Mouse (Mus musculus) stomach, embryonic 15.5 days (tissue): ENCODE results near the gene Tchhl1. TPM values are rescaled to one million over a fixed set of nuclear protein-coding genes. Genes with fewer than 3 reads are reported as not detected.
A peak's percentile ranks its signal among the peaks of the same experiment; 100 is the strongest.
"Not testable (repeated sequence)": the region's sequence is repeated elsewhere in the genome, so short reads cannot be mapped to it uniquely, and the experiment has no call there.

Experiments
- ATAC-seq: fragments of 200-750 bp; cut with Nextera tagmentation; 2 replicates; pipeline ENCODE4 v1.8.0; 2017; ENCODE audit warnings: low read depth, moderate number of reproducible peaks, moderate TSS enrichment; ENCODE audit not compliant: insufficient read depth, low FRiP score
- H3K27ac ChIP-seq: fragments of 300-500 bp; sonication (generic); 2 replicates; pipeline ENCODE4 v1.5.1; 2015; ENCODE audit warnings: mild to moderate bottlenecking, inconsistent platforms
- H3K27me3 ChIP-seq: fragments of 300-500 bp; sonication (generic); replicated peaks from 2 replicates; pipeline ENCODE4 v1.6.1; 2015; ENCODE audit warnings: inconsistent platforms
- H3K36me3 ChIP-seq: fragments of 300-500 bp; sonication (generic); 2 replicates; pipeline ENCODE4 v1.6.1; 2015; ENCODE audit warnings: inconsistent platforms
- H3K4me1 ChIP-seq: fragments of 300-500 bp; sonication (generic); 2 replicates; pipeline ENCODE4 v1.6.1; 2015; ENCODE audit warnings: inconsistent platforms
- H3K4me2 ChIP-seq: fragments of 300-500 bp; sonication (generic); 2 replicates; pipeline ENCODE4 v1.6.1; 2015; ENCODE audit warnings: mild to moderate bottlenecking, inconsistent platforms
- H3K4me3 ChIP-seq: fragments of 300-500 bp; sonication (generic); replicated peaks from 2 replicates; pipeline ENCODE4 v1.5.1; 2015; ENCODE audit warnings: inconsistent platforms
- H3K9ac ChIP-seq: fragments of 300-500 bp; sonication (generic); 2 replicates; pipeline ENCODE4 v1.6.1; 2015; ENCODE audit warnings: inconsistent platforms
- H3K9me3 ChIP-seq: fragments of 300-500 bp; sonication (generic); 2 replicates; pipeline ENCODE4 v1.6.1; 2016; ENCODE audit warnings: inconsistent platforms
- WGBS: fragments of 180-500 bp; shearing (Covaris S2); methylation state at CpG from one replicate; pipeline ENCODE4 v1.1.7; 2015; 5-methylcytosine and 5-hydroxymethylcytosine counted together
- polyA plus RNA-seq: library from polyadenylated mRNA; unstranded; fragments of >200 nt; fragmentation: Nextera tagmentation; extraction: Ambion mirVana; gene quantifications from 2 replicates; pipeline ENCODE4 v1.2.1, GENCODE M21; 2015

Tchhl1 gene
- not detected in 2 replicates for polyA plus RNA-seq

- H3K27ac ChIP-seq: no peak within 1 kb of the TSS
- no peak within 1 kb of the TSS for H3K9ac ChIP-seq
- H3K9me3 ChIP-seq: no peaks in the 10 kb centered on the region
- H3K27me3 ChIP-seq: no peaks in the 10 kb centered on the region
- H3K4me1 ChIP-seq: no peaks in the 10 kb centered on the region
- no peak within 1 kb of the TSS for H3K4me3 ChIP-seq
- H3K4me2 ChIP-seq: no peak within 1 kb of the TSS
- WGBS: 58% methylated on average over 5 of the region's 5 CpGs
- H3K36me3 ChIP-seq: no peaks in the 10 kb centered on the region
- ATAC-seq: no peak
Observed at GRCm38 (mm10) chr3:93468561-93468960, at the start of gene Tchhl1. Tchhl1 (plus strand) TSS chr3:93468754.

GRCm38 (mm10) chr3:93431673-93432072 is 36.9 kb upstream of the Tchhl1 start:
- 69% methylated on average over 3 of the region's 3 CpGs for WGBS
- H3K4me1 ChIP-seq: no peaks in the 10 kb centered on the region
- no peaks in the 10 kb centered on the region for H3K36me3 ChIP-seq
- H3K4me2 ChIP-seq: no peak overlapping the region
- no peak overlapping the region for H3K27ac ChIP-seq
- H3K9ac ChIP-seq: no peak overlapping the region
- H3K27me3 ChIP-seq: no peaks in the 10 kb centered on the region
- H3K9me3 ChIP-seq: no peaks in the 10 kb centered on the region
- no peak for ATAC-seq
- no peak overlapping the region for H3K4me3 ChIP-seq

GRCm38 (mm10) chr3:93442030-93442429 is 26.5 kb upstream of the Tchhl1 start, which contains the start of gene Tchh:
Tchh (plus strand) TSS chr3:93442330.
- 85% methylated on average over 1 of the region's 1 CpGs for WGBS
- H3K4me2 ChIP-seq: peak within 1 kb of the TSS; percentile 97
- H3K36me3 ChIP-seq: no peaks in the 10 kb centered on the region
- peak within 1 kb of the TSS; percentile 58; the same call in 1 of the 2 replicates for H3K4me3 ChIP-seq
- H3K4me1 ChIP-seq: peaks cover 19% of the 10 kb centered on the region
- H3K27ac ChIP-seq: no peak within 1 kb of the TSS
- no peak for ATAC-seq
- H3K9ac ChIP-seq: no peak within 1 kb of the TSS
- H3K9me3 ChIP-seq: no peaks in the 10 kb centered on the region
- peaks cover 12% of the 10 kb centered on the region; the same call in 1 of the 2 replicates for H3K27me3 ChIP-seq

- peaks cover 12% of the 10 kb centered on the region; the same call in 1 of the 2 replicates for H3K27me3 ChIP-seq
- no peak for ATAC-seq
- no peaks in the 10 kb centered on the region for H3K36me3 ChIP-seq
- peak overlapping the region; percentile 58 for H3K4me3 ChIP-seq
- peaks cover 21% of the 10 kb centered on the region for H3K4me1 ChIP-seq
- no peaks in the 10 kb centered on the region for H3K9me3 ChIP-seq
- no peak overlapping the region for H3K27ac ChIP-seq
- H3K9ac ChIP-seq: 0 out of 2 replicates have a peak overlapping the region, but pooled peaks have one; percentile 16
- peak overlapping the region; percentile 97 for H3K4me2 ChIP-seq
- under 1% methylated on average over 38 of the region's 38 CpGs for WGBS
Observed at GRCm38 (mm10) chr3:93443501-93444101, 25.0 kb upstream of the Tchhl1 start.

GRCm38 (mm10) chr3:93444343-93445164 is 24.0 kb upstream of the Tchhl1 start:
- H3K9me3 ChIP-seq: no peaks in the 10 kb centered on the region
- no peaks in the 10 kb centered on the region for H3K36me3 ChIP-seq
- H3K4me2 ChIP-seq: peak overlapping the region; percentile 97
- peak overlapping the region; percentile 26; the same call in 1 of the 2 replicates for H3K9ac ChIP-seq
- peaks cover 21% of the 10 kb centered on the region for H3K4me1 ChIP-seq
- peak overlapping the region; percentile 52 for H3K27ac ChIP-seq
- peak; percentile 76 for ATAC-seq
- peak overlapping the region; percentile 58 for H3K4me3 ChIP-seq
- WGBS: under 1% methylated on average over 56 of the region's 56 CpGs
- peaks cover 12% of the 10 kb centered on the region; the same call in 1 of the 2 replicates for H3K27me3 ChIP-seq

GRCm38 (mm10) chr3:93445165-93445705 is 23.3 kb upstream of the Tchhl1 start:
- Histone ChIP-seq H3K4me3 (peak overlapping the region; percentile 58), H3K9me3 (no peaks in the 10 kb centered on the region), H3K9ac (peak overlapping the region; percentile 26; the same call in 1 of the 2 replicates), H3K4me2 (peak overlapping the region; percentile 97), H3K27ac (peak overlapping the region; percentile 52), H3K27me3 (peaks cover 12% of the 10 kb centered on the region; the same call in 1 of the 2 replicates), H3K36me3 (no peaks in the 10 kb centered on the region), H3K4me1 (peaks cover 21% of the 10 kb centered on the region)
- no peak for ATAC-seq
- under 1% methylated on average over 36 of the region's 36 CpGs for WGBS

GRCm38 (mm10) chr3:93446128-93446755 is 22.3 kb upstream of the Tchhl1 start:
- under 1% methylated on average over 54 of the region's 54 CpGs for WGBS
- no peaks in the 10 kb centered on the region for H3K9me3 ChIP-seq

GRCm38 (mm10) chr3:93446756-93447137 is 21.8 kb upstream of the Tchhl1 start:
- not testable (repeated sequence) for ATAC-seq, H3K27me3 ChIP-seq, H3K9me3 ChIP-seq, H3K36me3 ChIP-seq
- peak overlapping the region; percentile 78; the same call in 1 of the 2 replicates for H3K27ac ChIP-seq
- 1% methylated on average over 32 of the region's 32 CpGs for WGBS
- peaks cover 21% of the 10 kb centered on the region for H3K4me1 ChIP-seq
- peak overlapping the region; percentile 58 for H3K4me3 ChIP-seq
- H3K9ac ChIP-seq: peak overlapping the region; percentile 32
- peak overlapping the region; percentile 97 for H3K4me2 ChIP-seq

More at GRCm38 (mm10) chr3:93446128-93446755, 22.3 kb upstream of the Tchhl1 start:
- H3K27me3 ChIP-seq: peaks cover 4% of the 10 kb centered on the region; the same call in 1 of the 2 replicates
- peak overlapping the region; percentile 58 for H3K4me3 ChIP-seq
- peak overlapping the region; percentile 97 for H3K4me2 ChIP-seq
- H3K27ac ChIP-seq: no peak overlapping the region
- no peak for ATAC-seq
- H3K4me1 ChIP-seq: peaks cover 21% of the 10 kb centered on the region
- H3K36me3 ChIP-seq: no peaks in the 10 kb centered on the region
- peak overlapping the region; percentile 32 for H3K9ac ChIP-seq

GRCm38 (mm10) chr3:93447138-93447841 is 21.3 kb upstream of the Tchhl1 start:
- H3K4me2 ChIP-seq: peak overlapping the region; percentile 97
- ATAC-seq: peak; percentile 61
- peak overlapping the region; percentile 58 for H3K4me3 ChIP-seq
- H3K9me3 ChIP-seq: no peaks in the 10 kb centered on the region
- peaks cover 4% of the 10 kb centered on the region; the same call in 1 of the 2 replicates for H3K27me3 ChIP-seq
- peak overlapping the region; percentile 78; the same call in 1 of the 2 replicates for H3K27ac ChIP-seq
- H3K4me1 ChIP-seq: peaks cover 21% of the 10 kb centered on the region
- under 1% methylated on average over 59 of the region's 59 CpGs for WGBS
- H3K36me3 ChIP-seq: no peaks in the 10 kb centered on the region
- H3K9ac ChIP-seq: peak overlapping the region; percentile 32; the same call in 1 of the 2 replicates

- no peaks in the 10 kb centered on the region for H3K27me3 ChIP-seq
- H3K9me3 ChIP-seq: no peaks in the 10 kb centered on the region
- H3K4me3 ChIP-seq: no peak overlapping the region
- no peaks in the 10 kb centered on the region for H3K4me1 ChIP-seq
- no peak overlapping the region for H3K9ac ChIP-seq
- no peaks in the 10 kb centered on the region for H3K36me3 ChIP-seq
- H3K4me2 ChIP-seq: no peak overlapping the region
- 62% methylated on average over 3 of the region's 3 CpGs for WGBS
- H3K27ac ChIP-seq: no peak overlapping the region
- ATAC-seq: no peak
Observed at GRCm38 (mm10) chr3:93466556-93466955, 2.0 kb upstream of the Tchhl1 start.

GRCm38 (mm10) chr3:93467130-93467529 is 1.4 kb upstream of the Tchhl1 start:
- no peaks in the 10 kb centered on the region for H3K27me3 ChIP-seq
- H3K9ac ChIP-seq: no peak overlapping the region
- no peak for ATAC-seq
- 81% methylated on average over 4 of the region's 4 CpGs for WGBS
- no peaks in the 10 kb centered on the region for H3K36me3 ChIP-seq
- H3K4me3 ChIP-seq: no peak overlapping the region
- H3K4me2 ChIP-seq: no peak overlapping the region
- no peaks in the 10 kb centered on the region for H3K9me3 ChIP-seq
- H3K27ac ChIP-seq: no peak overlapping the region
- H3K4me1 ChIP-seq: no peaks in the 10 kb centered on the region
